Mouse (Mus musculus) liver, postnatal 0 days (tissue): ENCODE measurements at regions not wholly inside any gene's neighbourhood (a gene's known extent, or its start where the extent isn't known, plus 50 kb on each side); places are given as distances from the start of the nearest gene placed in this dataset.

Experiments
- CTCF ChIP-seq: sonication (generic); IDR thresholded peaks from 2 replicates; pipeline ENCODE4 v1.5.1; 2016; ENCODE audit warnings: antibody characterized with exemption, low read depth
- EP300 ChIP-seq: IDR thresholded peaks from 2 replicates; pipeline ENCODE4 v1.6.1; 2016; ENCODE audit warnings: antibody characterized with exemption, low read depth, mild to moderate bottlenecking

DNA sequence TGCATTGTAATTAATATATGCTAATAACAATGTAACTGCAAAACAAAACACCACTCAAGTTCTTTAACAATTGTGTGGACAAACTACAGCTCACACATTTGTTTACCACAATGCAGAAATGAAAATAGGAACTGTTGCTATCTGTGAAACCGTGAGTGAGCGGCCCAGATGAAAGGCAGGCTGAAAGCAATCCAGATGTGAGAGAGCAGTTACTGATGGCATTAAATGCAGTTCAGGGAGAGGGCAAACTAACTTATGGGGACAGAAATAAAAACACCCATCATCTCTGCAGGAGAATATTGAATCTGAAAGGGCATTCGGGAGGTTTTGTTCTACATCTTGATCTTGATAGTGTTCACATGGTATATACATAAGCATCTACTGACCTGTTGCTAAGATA lies 301.3 kb downstream of the Ttll7 start:
- TF ChIP-seq EP300 (no peak), CTCF (no peak)
